In the genomic region with DNA sequence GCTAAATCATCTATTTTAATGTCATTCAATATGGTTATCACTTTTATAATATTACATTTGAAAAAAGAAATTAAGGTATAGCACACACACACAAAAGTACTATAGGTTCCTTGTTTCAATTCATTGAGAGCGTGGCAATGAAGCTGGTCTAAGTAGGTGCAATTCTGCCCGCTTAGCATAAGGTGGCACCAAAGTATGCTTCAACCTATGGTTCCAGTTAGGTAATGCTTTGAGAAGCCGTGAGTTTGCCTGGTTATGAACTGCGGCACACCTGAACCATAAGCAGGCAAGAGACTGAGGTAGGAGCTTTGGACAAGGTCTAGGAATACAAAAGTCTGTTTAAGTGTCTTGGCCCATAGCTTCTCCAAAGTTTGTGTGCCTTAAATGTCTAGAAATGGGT, we compare ENCODE assay signal across 8 mouse cellular contexts.
DNase-seq lines count a peak whose midpoint lies in the region; ATAC-seq and TF ChIP-seq lines count a peak whose summit lies in the region.

No protein-coding gene starts in this region.

- no peak overlapping the region for H3K27ac ChIP-seq in heart, embryonic 16.5 days (ENCODE audit: low read length)
- no peak overlapping the region for H3K27ac ChIP-seq in heart, embryonic 12.5 days (ENCODE audit: poor library complexity, severe bottlenecking)
- H3K27ac ChIP-seq in limb, embryonic 13.5 days = no peak overlapping the region

- H3K4me2 ChIP-seq in heart, embryonic 16.5 days (ENCODE audit: low read depth, low read length) = no peak overlapping the region
- H3K4me2 ChIP-seq in heart, embryonic 12.5 days = no peak overlapping the region
- H3K4me2 ChIP-seq in limb, embryonic 13.5 days (replicated peaks) = no peak overlapping the region

- no peaks in the 10 kb centered on the region for H3K36me3 ChIP-seq in heart, embryonic 16.5 days (ENCODE audit: control insufficient read depth, insufficient read depth)
- H3K36me3 ChIP-seq in heart, embryonic 12.5 days = no peaks in the 10 kb centered on the region
- no peaks in the 10 kb centered on the region for H3K36me3 ChIP-seq in E14TG2a.4 (ENCODE audit: insufficient read depth, low read length)
- no peaks in the 10 kb centered on the region for H3K36me3 ChIP-seq in limb, embryonic 13.5 days

- H3K4me1 ChIP-seq in heart, embryonic 16.5 days (ENCODE audit: control insufficient read depth, insufficient read depth, low read length) = no peaks in the 10 kb centered on the region
- no peaks in the 10 kb centered on the region for H3K4me1 ChIP-seq in heart, embryonic 12.5 days (replicated peaks)
- peaks cover 7% of the 10 kb centered on the region for H3K4me1 ChIP-seq in E14TG2a.4 (replicated peaks; ENCODE audit: low read depth, low read length)
- H3K4me1 ChIP-seq in limb, embryonic 13.5 days = no peaks in the 10 kb centered on the region

- H3K4me3 ChIP-seq in heart, embryonic 16.5 days (ENCODE audit: low read length) = no peak overlapping the region
- no peak overlapping the region for H3K4me3 ChIP-seq in heart, embryonic 12.5 days
- no peak overlapping the region for H3K4me3 ChIP-seq in E14TG2a.4 (replicated peaks; ENCODE audit: low read length)
- no peak overlapping the region for H3K4me3 ChIP-seq in limb, embryonic 13.5 days

- TF ChIP-seq CTCF in E14TG2a.4 (conservative IDR thresholded peaks at IDR 0.05; ENCODE audit: low read length) = peak; percentile 39

- H3K9ac ChIP-seq in heart, embryonic 16.5 days (ENCODE audit: low read length) = no peak overlapping the region
- no peak overlapping the region for H3K9ac ChIP-seq in heart, embryonic 12.5 days
- H3K9ac ChIP-seq in limb, embryonic 13.5 days = no peak overlapping the region

- H3K27me3 ChIP-seq in heart, embryonic 16.5 days (ENCODE audit: control insufficient read depth, insufficient read depth, low read length) = no peaks in the 10 kb centered on the region
- H3K27me3 ChIP-seq in heart, embryonic 12.5 days (replicated peaks) = no peaks in the 10 kb centered on the region
- H3K27me3 ChIP-seq in E14TG2a.4 (ENCODE audit: insufficient read depth, low read length) = no peaks in the 10 kb centered on the region
- no peaks in the 10 kb centered on the region for H3K27me3 ChIP-seq in limb, embryonic 13.5 days

- no peaks in the 10 kb centered on the region for H3K9me3 ChIP-seq in heart, embryonic 16.5 days (replicated peaks; ENCODE audit: control insufficient read depth, low read length)
- H3K9me3 ChIP-seq in heart, embryonic 12.5 days (replicated peaks) = no peaks in the 10 kb centered on the region
- no peaks in the 10 kb centered on the region for H3K9me3 ChIP-seq in E14TG2a.4 (ENCODE audit: low read length)
- no peaks in the 10 kb centered on the region for H3K9me3 ChIP-seq in limb, embryonic 13.5 days

- DNase-seq in cerebellum, postnatal 10 days = peak; percentile 35 to 56
- DNase-seq in induced T-regulatory cell, adult 2 months (ENCODE audit: low read depth) = peak; percentile 84
- DNase-seq in retina, adult 2 months (ENCODE audit: low read depth, low spot score) = peak; percentile 55
- DNase-seq in urinary bladder, adult 18-20 months (ENCODE audit: low spot score in 2 of 2) = no peak

- 15% methylated on average over 4 of the region's 4 CpGs for WGBS in heart, embryonic 16.5 days
- WGBS in heart, embryonic 12.5 days = 24% methylated on average over 4 of the region's 4 CpGs
- 22% methylated on average over 4 of the region's 4 CpGs for WGBS in limb, embryonic 13.5 days

- peak; percentile 52; the same call in 1 of the 2 replicates for ATAC-seq in heart, embryonic 16.5 days (replicated peaks; ENCODE audit: extremely low read depth, insufficient read depth, low FRiP score)
- ATAC-seq in heart, embryonic 12.5 days (ENCODE audit: insufficient number of reproducible peaks, low FRiP score) = no peak
- ATAC-seq in limb, embryonic 13.5 days (ENCODE audit: low FRiP score, low read depth) = peak; percentile 83; the same call in 1 of the 2 replicates

Comparison
In these comparisons a context has a peak if more than half of its experiments do, and no peak if none do; other contexts are left out.
1. DNase-seq: peak in cerebellum, postnatal 10 days (2 of 2), induced T-regulatory cell, adult 2 months (single experiment) and retina, adult 2 months (single experiment); none in urinary bladder, adult 18-20 months (0 of 2).